Comparison of ENCODE assay signal across 8 mouse cellular contexts in the genomic region with DNA sequence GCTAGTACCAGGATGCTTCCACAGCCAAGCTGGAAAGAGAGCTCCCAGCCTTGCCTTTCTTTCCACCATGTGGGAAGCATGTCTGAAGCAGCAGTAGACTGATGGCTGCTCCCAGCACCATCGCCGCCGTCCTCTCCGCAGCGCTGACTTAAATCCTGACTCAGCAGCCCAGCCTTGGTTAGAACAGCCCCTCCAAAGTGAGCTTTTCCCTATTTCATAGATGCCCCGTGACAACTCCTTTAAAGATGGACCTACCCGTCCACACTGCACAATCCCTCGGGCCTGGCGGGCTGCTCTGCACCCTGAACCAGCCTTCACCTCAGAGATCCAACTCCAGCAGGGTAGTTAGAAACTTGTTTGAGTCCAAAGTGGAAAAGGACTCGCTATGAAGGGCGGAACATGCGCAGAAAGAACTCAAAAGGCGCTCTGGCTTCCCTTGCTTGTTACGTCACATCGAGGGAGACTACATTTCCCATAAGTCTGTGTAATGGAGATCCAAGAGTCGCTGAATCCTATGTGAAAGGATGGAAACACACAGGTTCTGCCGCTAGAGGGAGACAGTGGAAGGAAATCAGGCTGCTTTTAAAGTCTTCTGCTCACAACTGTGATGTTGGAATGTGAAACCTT. TPM values are rescaled to one million over a fixed set of nuclear protein-coding genes. Genes with fewer than 3 reads are reported as not detected.
DNase-seq lines count a peak whose midpoint lies in the region; ATAC-seq lines count a peak whose summit lies in the region.

A gene (minus strand): TSS at position 411 of the 627 bp plus-strand sequence.

- H3K4me1 ChIP-seq in brown adipose tissue, adult 24 weeks (ENCODE audit: control insufficient read depth, insufficient read depth, insufficient read length, low read length) = no peaks in the 10 kb centered on the region
- peaks cover 10% of the 10 kb centered on the region for H3K4me1 ChIP-seq in heart, embryonic 13.5 days
- H3K4me1 ChIP-seq in liver, embryonic 12.5 days = peaks cover 20% of the 10 kb centered on the region
- peaks cover 4% of the 10 kb centered on the region; the same call in 1 of the 2 replicates for H3K4me1 ChIP-seq in stomach, embryonic 15.5 days

- H3K4me2 ChIP-seq in heart, embryonic 13.5 days = peak within 1 kb of the TSS; percentile 86
- H3K4me2 ChIP-seq in liver, embryonic 12.5 days = peak within 1 kb of the TSS; percentile 72
- H3K4me2 ChIP-seq in stomach, embryonic 15.5 days = peak within 1 kb of the TSS; percentile 61

- peaks cover 13% of the 10 kb centered on the region for H3K36me3 ChIP-seq in heart, embryonic 13.5 days
- H3K36me3 ChIP-seq in liver, embryonic 12.5 days = peaks cover 13% of the 10 kb centered on the region
- 0 out of 2 replicates have a peak, but pooled peaks cover 7% of the 10 kb centered on the region for H3K36me3 ChIP-seq in stomach, embryonic 15.5 days

- H3K27ac ChIP-seq in brown adipose tissue, adult 24 weeks (replicated peaks; ENCODE audit: low read depth, low read length) = peak within 1 kb of the TSS; percentile 87
- H3K27ac ChIP-seq in heart, embryonic 13.5 days (replicated peaks) = peak within 1 kb of the TSS; percentile 96
- peak within 1 kb of the TSS; percentile 87 for H3K27ac ChIP-seq in liver, embryonic 12.5 days
- H3K27ac ChIP-seq in stomach, embryonic 15.5 days = peak within 1 kb of the TSS; percentile 95

- H3K4me3 ChIP-seq in brown adipose tissue, adult 24 weeks (ENCODE audit: insufficient read depth, low read depth, low read length) = peak within 1 kb of the TSS; percentile 85
- peak within 1 kb of the TSS; percentile 80 for H3K4me3 ChIP-seq in heart, embryonic 13.5 days
- H3K4me3 ChIP-seq in liver, embryonic 12.5 days = peak within 1 kb of the TSS; percentile 73
- peak within 1 kb of the TSS; percentile 63 for H3K4me3 ChIP-seq in stomach, embryonic 15.5 days (replicated peaks)

- no peaks in the 10 kb centered on the region for H3K27me3 ChIP-seq in heart, embryonic 13.5 days (replicated peaks)
- no peaks in the 10 kb centered on the region for H3K27me3 ChIP-seq in liver, embryonic 12.5 days (replicated peaks)
- no peaks in the 10 kb centered on the region for H3K27me3 ChIP-seq in stomach, embryonic 15.5 days (replicated peaks)

- no peaks in the 10 kb centered on the region; the same call in 1 of the 2 replicates for H3K9me3 ChIP-seq in heart, embryonic 13.5 days
- H3K9me3 ChIP-seq in liver, embryonic 12.5 days (replicated peaks) = no peaks in the 10 kb centered on the region
- H3K9me3 ChIP-seq in stomach, embryonic 15.5 days = no peaks in the 10 kb centered on the region

- peak; percentile 96 for ATAC-seq in CD4-positive, CD25-positive, alpha-beta regulatory T cell, adult 4 months
- ATAC-seq in heart, embryonic 13.5 days (ENCODE audit: extremely low read depth, insufficient number of reproducible peaks, low FRiP score, low TSS enrichment) = peak; percentile 91
- ATAC-seq in liver, embryonic 12.5 days = peak; percentile 97
- peak; percentile 98 for ATAC-seq in stomach, embryonic 15.5 days (ENCODE audit: insufficient read depth, low FRiP score, low read depth)

- peak within 1 kb of the TSS; percentile 90 for H3K9ac ChIP-seq in heart, embryonic 13.5 days
- peak within 1 kb of the TSS; percentile 78 for H3K9ac ChIP-seq in liver, embryonic 12.5 days
- peak within 1 kb of the TSS; percentile 40; the same call in 1 of the 2 replicates for H3K9ac ChIP-seq in stomach, embryonic 15.5 days

- 0% methylated on average over 17 of the region's 17 CpGs for WGBS in heart, embryonic 13.5 days
- under 1% methylated on average over 17 of the region's 17 CpGs for WGBS in liver, embryonic 12.5 days (ENCODE audit: insufficient replicate concordance)
- WGBS in stomach, embryonic 15.5 days = under 1% methylated on average over 17 of the region's 17 CpGs

- peak; percentile 80 for DNase-seq in fat pad, adult 2 months (ENCODE audit: extremely low read depth, low read depth, low spot score)
- peak; percentile 95 for DNase-seq in kidney, postnatal 10 days
- peak; percentile 89 to 90 for DNase-seq in natural killer cell, adult 2 months (ENCODE audit: low spot score in 2 of 2)

RNA-seq across cellular contexts. Expression of the gene that starts here (rescaled TPM):
- 1 to 10 TPM; 2.2 to 5.6 TPM for polyA plus RNA-seq in CD4-positive, CD25-positive, alpha-beta regulatory T cell, adult 4 months (2017; shearing (Covaris generic))
- 3.1 and 4.1 TPM in 2 replicates for polyA plus RNA-seq in brown adipose tissue, adult 24 weeks (2012; ENCODE audit: insufficient read depth, insufficient read length, missing spikeins)
- 1.2 and 2.2 TPM in 2 replicates for polyA plus RNA-seq in heart, embryonic 13.5 days (2015; fragmentation: Nextera tagmentation; extraction: Ambion mirVana)
- 1.3 and 2.5 TPM in 2 replicates for polyA plus RNA-seq in liver, embryonic 12.5 days (2016; fragmentation: Nextera tagmentation; extraction: Ambion mirVana)
- polyA plus RNA-seq in stomach, embryonic 15.5 days (2015; fragmentation: Nextera tagmentation; extraction: Ambion mirVana) = 3.1 and 3.2 TPM in 2 replicates

Comparison
In these comparisons a context has a peak if more than half of its experiments do, and no peak if none do; other contexts are left out.
1. Peak in every context shown above with its lines: DNase-seq, ATAC-seq, H3K4me3 ChIP-seq and H3K27ac ChIP-seq.
2. H3K9ac ChIP-seq: peak in every context shown above with its lines; median percentile 90 in heart, embryonic 13.5 days; 78 in liver, embryonic 12.5 days; 40 in stomach, embryonic 15.5 days.